Comparison of ENCODE assay signal across 9 mouse cellular contexts in the genomic region with DNA sequence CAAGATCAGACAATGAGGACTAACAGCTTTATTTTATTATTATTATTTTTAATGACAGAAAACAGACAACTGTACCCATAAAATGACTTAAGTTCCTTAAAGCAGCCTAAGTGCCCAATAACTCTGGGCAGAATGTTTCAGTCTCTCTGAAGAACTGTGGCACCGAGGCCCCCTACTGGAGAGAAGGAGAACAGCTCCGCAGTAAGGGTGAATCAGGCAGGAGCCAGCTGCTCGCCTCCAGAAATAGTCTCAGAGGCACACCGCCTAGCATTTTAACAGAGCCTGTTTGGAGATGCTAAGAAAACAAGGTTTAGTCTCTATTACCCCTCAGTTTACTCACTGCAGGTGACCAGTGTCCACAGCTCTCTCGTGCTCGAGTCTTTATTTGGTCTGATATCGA.
DNase-seq lines count a peak whose midpoint lies in the region; ATAC-seq and TF ChIP-seq lines count a peak whose summit lies in the region.
"Had no signal": no experiment of that assay in that cellular context is flagged by ENCODE, and none has a peak within 500 bp of the region (broad histone marks: within the 10 kb centered on the region; RNA-seq: fewer than 3 reads in every experiment).

No protein-coding gene starts in this region.

- no peaks in the 10 kb centered on the region for H3K36me3 ChIP-seq in midbrain, embryonic 11.5 days (ENCODE audit: control insufficient read depth, insufficient read depth, low read length)
- no peaks in the 10 kb centered on the region for H3K36me3 ChIP-seq in midbrain, embryonic 15.5 days (replicated peaks)
- H3K36me3 ChIP-seq in embryonic facial prominence, embryonic 14.5 days (ENCODE audit: control insufficient read depth, insufficient read depth, low read length), result no peaks in the 10 kb centered on the region
- no peaks in the 10 kb centered on the region for H3K36me3 ChIP-seq in midbrain, postnatal 0 days (ENCODE audit: insufficient read depth, low read length)
- no peaks in the 10 kb centered on the region for H3K36me3 ChIP-seq in testis, adult 2 months (ENCODE audit: control insufficient read depth, insufficient read depth, low read length)
- H3K36me3 ChIP-seq: heart, embryonic 13.5 days had no signal

- H3K4me2 ChIP-seq in midbrain, embryonic 11.5 days, result no peak overlapping the region
- H3K4me2 ChIP-seq in midbrain, embryonic 15.5 days, result no peak overlapping the region
- H3K4me2 ChIP-seq in embryonic facial prominence, embryonic 14.5 days (ENCODE audit: low read depth, low read length), result no peak overlapping the region
- H3K4me2 ChIP-seq in midbrain, postnatal 0 days (ENCODE audit: low read depth, low read length, poor library complexity, severe bottlenecking), result no peak overlapping the region
- H3K4me2 ChIP-seq: heart, embryonic 13.5 days had no signal

- H3K4me1 ChIP-seq in midbrain, embryonic 11.5 days (ENCODE audit: control insufficient read depth, insufficient read depth, low read length), result no peaks in the 10 kb centered on the region
- no peaks in the 10 kb centered on the region for H3K4me1 ChIP-seq in midbrain, embryonic 15.5 days
- no peaks in the 10 kb centered on the region for H3K4me1 ChIP-seq in embryonic facial prominence, embryonic 14.5 days (ENCODE audit: control insufficient read depth, insufficient read depth, low read length)
- H3K4me1 ChIP-seq in midbrain, postnatal 0 days (ENCODE audit: insufficient read depth, low read length), result no peaks in the 10 kb centered on the region
- no peaks in the 10 kb centered on the region; the same call in 1 of the 2 replicates for H3K4me1 ChIP-seq in testis, adult 2 months (ENCODE audit: control insufficient read depth, insufficient read depth, low read length)
- H3K4me1 ChIP-seq: heart, embryonic 13.5 days had no signal

- 28% methylated on average over 7 of the region's 7 CpGs for WGBS in midbrain, embryonic 11.5 days
- WGBS in midbrain, embryonic 15.5 days, result 26% methylated on average over 7 of the region's 7 CpGs
- 27% methylated on average over 7 of the region's 7 CpGs for WGBS in embryonic facial prominence, embryonic 14.5 days
- WGBS in midbrain, postnatal 0 days, result 22% methylated on average over 7 of the region's 7 CpGs

- TF ChIP-seq POLR2A in testis, adult 2 months (IDR thresholded peaks at IDR 0.05; ENCODE audit: control insufficient read depth, low read depth, low read length), result no peak

- no peaks in the 10 kb centered on the region for H3K9me3 ChIP-seq in midbrain, embryonic 11.5 days (ENCODE audit: control insufficient read depth, low read length)
- no peaks in the 10 kb centered on the region for H3K9me3 ChIP-seq in midbrain, embryonic 15.5 days
- H3K9me3 ChIP-seq in embryonic facial prominence, embryonic 14.5 days (ENCODE audit: control insufficient read depth, low read length), result no peaks in the 10 kb centered on the region
- H3K9me3 ChIP-seq in midbrain, postnatal 0 days (ENCODE audit: low read length), result no peaks in the 10 kb centered on the region
- H3K9me3 ChIP-seq: heart, embryonic 13.5 days had no signal

- H3K27ac ChIP-seq in midbrain, embryonic 11.5 days (ENCODE audit: low read depth, low read length), result no peak overlapping the region
- H3K27ac ChIP-seq in midbrain, embryonic 15.5 days, result no peak overlapping the region
- H3K27ac ChIP-seq in embryonic facial prominence, embryonic 14.5 days (replicated peaks; ENCODE audit: low read depth, low read length), result no peak overlapping the region
- H3K27ac ChIP-seq in left cerebral cortex, adult 2 months, result no peak overlapping the region
- no peak overlapping the region for H3K27ac ChIP-seq in midbrain, postnatal 0 days (ENCODE audit: low read depth, low read length)
- H3K27ac ChIP-seq in testis, adult 2 months (ENCODE audit: control insufficient read depth, insufficient read depth, low read depth, low read length), result no peak overlapping the region
- H3K27ac ChIP-seq: heart, embryonic 13.5 days had no signal

- H3K9ac ChIP-seq in midbrain, embryonic 11.5 days (ENCODE audit: low read length), result no peak overlapping the region
- no peak overlapping the region for H3K9ac ChIP-seq in midbrain, embryonic 15.5 days
- no peak overlapping the region for H3K9ac ChIP-seq in embryonic facial prominence, embryonic 14.5 days (ENCODE audit: low read depth, low read length)
- no peak overlapping the region for H3K9ac ChIP-seq in midbrain, postnatal 0 days (replicated peaks; ENCODE audit: low read length, poor library complexity, severe bottlenecking)
- H3K9ac ChIP-seq: heart, embryonic 13.5 days had no signal

- TF ChIP-seq CTCF in left cerebral cortex, adult 2 months (IDR thresholded peaks at IDR 0.05), result peak; percentile 98
- TF ChIP-seq CTCF in midbrain, postnatal 0 days (IDR thresholded peaks at IDR 0.05), result peak; percentile 94
- peak; percentile 80; the same call in 1 of the 2 replicates for TF ChIP-seq CTCF in testis, adult 2 months (IDR thresholded peaks at IDR 0.05; ENCODE audit: control insufficient read depth, insufficient read depth, insufficient replicate concordance, low read depth, low read length)

- intact Hi-C loops in left cerebral cortex, adult 2 months (cut with DNase I), result loop anchor here (1.0 to 10.0 kb wide), 3 partner anchors 123 to 588 kb away; no protein-coding TSS in a partner anchor

- ATAC-seq in midbrain, embryonic 11.5 days (ENCODE audit: low FRiP score), result no peak
- no peak for ATAC-seq in midbrain, embryonic 15.5 days (replicated peaks)
- peak; percentile 57; the same call in 1 of the 2 replicates for ATAC-seq in embryonic facial prominence, embryonic 14.5 days (ENCODE audit: low read depth)
- no peak for ATAC-seq in midbrain, postnatal 0 days (ENCODE audit: low FRiP score)

- H3K27me3 ChIP-seq in midbrain, embryonic 11.5 days (ENCODE audit: control insufficient read depth, insufficient read depth, low read length), result no peaks in the 10 kb centered on the region
- H3K27me3 ChIP-seq in midbrain, embryonic 15.5 days (replicated peaks), result no peaks in the 10 kb centered on the region
- H3K27me3 ChIP-seq in embryonic facial prominence, embryonic 14.5 days (replicated peaks; ENCODE audit: control insufficient read depth, insufficient read depth, low read length), result no peaks in the 10 kb centered on the region
- no peaks in the 10 kb centered on the region for H3K27me3 ChIP-seq in midbrain, postnatal 0 days (ENCODE audit: insufficient read depth, low read length)
- no peaks in the 10 kb centered on the region for H3K27me3 ChIP-seq in testis, adult 2 months (ENCODE audit: control insufficient read depth, insufficient read depth, low read length)

- peak; percentile 90 for DNase-seq in midbrain, embryonic 11.5 days (ENCODE audit: low spot score, missing footprints)
- peak; percentile 68 to 83 for DNase-seq in adrenal gland, postnatal 36 days
- peak; percentile 79 for DNase-seq in embryonic facial prominence, embryonic 14.5 days (ENCODE audit: low spot score)
- DNase-seq in heart, postnatal 4 days, result peak; percentile 77
- peak; percentile 57 to 67 for DNase-seq in left cerebral cortex, adult 2 months (ENCODE audit: extremely low spot score in 1 of 2, low spot score in 2 of 2)
- peak; percentile 74 for DNase-seq in midbrain, postnatal 0 days (ENCODE audit: low spot score)

- H3K4me3 ChIP-seq in midbrain, embryonic 11.5 days (ENCODE audit: low read depth, low read length), result no peak overlapping the region
- H3K4me3 ChIP-seq in midbrain, embryonic 15.5 days, result no peak overlapping the region
- no peak overlapping the region for H3K4me3 ChIP-seq in embryonic facial prominence, embryonic 14.5 days (ENCODE audit: low read depth, low read length)
- no peak overlapping the region for H3K4me3 ChIP-seq in left cerebral cortex, adult 2 months
- no peak overlapping the region for H3K4me3 ChIP-seq in midbrain, postnatal 0 days (ENCODE audit: low read depth, low read length)
- no peak overlapping the region for H3K4me3 ChIP-seq in testis, adult 2 months (ENCODE audit: control insufficient read depth, low read depth, low read length)
- H3K4me3 ChIP-seq: heart, embryonic 13.5 days had no signal
